Mouse (Mus musculus) limb, embryonic 10.5 days (tissue): ENCODE measurements around the gene Pcx. TPM values are rescaled to one million over a fixed set of nuclear protein-coding genes. Genes with fewer than 3 reads are reported as not detected.

Experiments used
- DNase-seq: peaks from one replicate; pipeline ENCODE4 v3.0.0-alpha.2; 2017; ENCODE audit warnings: low spot score
- H3K27ac ChIP-seq: fragments of 300-500 bp; sonication (generic); 2 replicates; pipeline ENCODE4 v1.5.1; 2016; ENCODE audit warnings: mild to moderate bottlenecking
- H3K27me3 ChIP-seq: fragments of 300-500 bp; sonication (generic); 2 replicates; pipeline ENCODE4 v1.6.1; 2016; ENCODE audit warnings: low read depth, mild to moderate bottlenecking; ENCODE audit not compliant: poor library complexity, severe bottlenecking
- H3K36me3 ChIP-seq: fragments of 300-500 bp; sonication (generic); 2 replicates; pipeline ENCODE4 v1.6.1; 2016; ENCODE audit warnings: mild to moderate bottlenecking, moderate library complexity
- H3K4me1 ChIP-seq: fragments of 300-500 bp; sonication (generic); 2 replicates; pipeline ENCODE4 v1.6.1; 2016
- H3K4me3 ChIP-seq: fragments of 300-500 bp; sonication (generic); 2 replicates; pipeline ENCODE4 v1.5.1; 2016; ENCODE audit warnings: mild to moderate bottlenecking, moderate library complexity
- H3K9me3 ChIP-seq: fragments of 300-500 bp; sonication (generic); replicated peaks from 2 replicates; pipeline ENCODE4 v1.6.1; 2016; ENCODE audit warnings: mild to moderate bottlenecking
- WGBS: fragments of 180-500 bp; shearing (Covaris S2); methylation state at CpG from one replicate; pipeline ENCODE4 v1.1.7; 2016; 5-methylcytosine and 5-hydroxymethylcytosine counted together
- polyA plus RNA-seq: library from polyadenylated mRNA; unstranded; fragments of >200 nt; fragmentation: Nextera tagmentation; extraction: Ambion mirVana; gene quantifications from 2 replicates; pipeline ENCODE4 v1.2.1, GENCODE M21; 2016

Gene Pcx
- polyA plus RNA-seq, 1 experiment from 2014 or later, result 18.8 TPM

GRCm38 (mm10) chr19:4504830-4505229, 5.4 kb upstream of the Pcx start:
- WGBS, result 98% methylated on average over 1 of the region's 1 CpGs
- DNase-seq, result no peak
- no peaks in the 10 kb centered on the region for H3K36me3 ChIP-seq
- H3K27me3 ChIP-seq, result no peaks in the 10 kb centered on the region
- no peak overlapping the region for H3K27ac ChIP-seq
- no peaks in the 10 kb centered on the region for H3K9me3 ChIP-seq
- H3K4me3 ChIP-seq, result no peak overlapping the region
- H3K4me1 ChIP-seq, result peaks cover 6% of the 10 kb centered on the region

DNA sequence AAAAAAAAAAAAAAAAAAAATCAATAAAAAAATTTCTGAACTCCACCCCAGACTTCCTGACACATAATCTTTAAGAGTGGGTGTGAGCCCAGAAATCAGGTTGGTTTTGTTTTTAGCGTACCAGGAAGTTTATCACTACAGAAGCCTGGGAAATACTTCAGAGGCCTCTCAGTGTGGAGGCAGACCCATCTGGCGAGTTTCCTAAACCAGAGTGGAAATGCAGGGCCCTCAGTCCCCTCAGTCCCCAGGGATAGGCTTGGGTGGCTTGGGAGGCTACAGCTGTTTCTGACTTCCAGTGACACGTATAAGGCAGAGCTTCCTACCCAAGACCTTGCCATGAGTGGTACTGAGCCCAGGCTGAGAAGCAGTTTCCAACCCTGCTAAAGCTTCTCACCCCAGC, 2.5 kb upstream of the Pcx start:
- Histone ChIP-seq H3K27ac (no peak overlapping the region), H3K36me3 (no peaks in the 10 kb centered on the region), H3K4me3 (no peak overlapping the region), H3K4me1 (peaks cover 14% of the 10 kb centered on the region), H3K9me3 (no peaks in the 10 kb centered on the region), H3K27me3 (peaks cover 13% of the 10 kb centered on the region)
- 78% methylated on average over 3 of the region's 3 CpGs for WGBS
- DNase-seq, result no peak

DNA sequence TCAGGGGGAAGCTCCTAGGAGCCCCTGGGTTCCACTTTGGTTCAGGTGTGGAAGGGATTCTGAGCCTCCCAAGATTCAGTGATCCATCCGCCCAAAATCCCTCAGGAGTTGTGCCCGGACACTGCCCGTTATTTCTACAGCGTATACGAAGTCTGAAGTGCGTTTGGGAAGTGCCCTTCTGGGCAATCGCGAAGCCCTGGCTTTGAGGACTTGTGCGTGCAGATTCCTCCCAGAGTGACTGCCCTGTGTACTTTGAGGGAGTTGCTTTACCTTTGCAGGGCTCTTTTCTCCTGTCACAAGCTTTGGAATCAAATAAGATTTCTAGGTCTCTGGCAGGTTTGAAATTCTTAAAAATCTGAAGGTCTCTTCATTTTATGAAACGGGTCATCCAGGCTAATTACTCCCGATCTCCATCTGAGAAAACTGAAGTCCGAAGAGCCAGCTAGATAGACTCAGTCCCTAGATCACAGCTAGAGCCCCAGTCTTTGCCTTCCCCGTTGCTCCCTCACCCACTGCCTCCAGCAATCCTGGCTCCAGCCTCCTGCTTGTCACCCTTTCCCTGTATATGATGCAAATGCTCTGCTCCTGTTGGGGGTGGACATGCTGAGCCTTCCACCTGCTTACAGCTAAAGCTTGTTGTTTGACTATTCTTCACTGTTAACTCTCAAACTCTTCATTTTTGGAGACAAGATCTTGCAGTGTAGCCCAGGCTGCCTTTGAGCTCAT, 1.0 kb downstream of the Pcx start:
- no peaks in the 10 kb centered on the region for H3K36me3 ChIP-seq
- peaks cover 24% of the 10 kb centered on the region for H3K4me1 ChIP-seq
- WGBS, result 8% methylated on average over 13 of the region's 13 CpGs
- no peaks in the 10 kb centered on the region for H3K9me3 ChIP-seq
- no peak overlapping the region for H3K27ac ChIP-seq
- DNase-seq, result no peak
- peaks cover 13% of the 10 kb centered on the region for H3K27me3 ChIP-seq
- H3K4me3 ChIP-seq, result peak overlapping the region; percentile 83

- no peaks in the 10 kb centered on the region for H3K36me3 ChIP-seq
- no peaks in the 10 kb centered on the region for H3K9me3 ChIP-seq
- H3K27ac ChIP-seq, result no peak overlapping the region
- no peak overlapping the region for H3K4me3 ChIP-seq
- H3K27me3 ChIP-seq, result peaks cover 13% of the 10 kb centered on the region
- no peak for DNase-seq
- H3K4me1 ChIP-seq, result peaks cover 24% of the 10 kb centered on the region
- 68% methylated on average over 4 of the region's 4 CpGs for WGBS
These were observed 3.1 kb downstream of the Pcx start for GRCm38 (mm10) chr19:4513236-4513858.

DNA sequence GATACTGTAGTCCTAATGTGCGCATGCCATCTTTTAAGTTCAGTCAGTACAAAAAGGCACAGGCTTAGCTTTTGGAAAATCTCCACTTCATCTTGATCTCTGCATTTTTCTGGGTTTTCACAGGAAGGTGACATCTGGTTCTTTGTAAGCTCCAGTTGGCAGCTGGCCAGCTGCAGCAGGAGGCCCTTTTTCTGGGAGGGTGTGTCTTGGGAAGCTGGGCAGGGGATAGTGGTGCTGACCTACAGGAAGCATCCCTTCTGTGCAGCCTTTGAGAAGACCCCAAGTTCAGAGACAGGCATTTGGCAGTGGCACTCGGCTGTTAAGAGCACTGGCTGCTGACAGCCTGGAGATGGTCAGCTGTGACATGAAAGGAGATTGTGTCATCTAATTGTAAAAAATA, 5.5 kb downstream of the Pcx start:
- peaks cover 15% of the 10 kb centered on the region for H3K4me1 ChIP-seq
- no peak overlapping the region for H3K27ac ChIP-seq
- H3K27me3 ChIP-seq, result peaks cover 12% of the 10 kb centered on the region
- 49% methylated on average over 2 of the region's 2 CpGs for WGBS
- no peaks in the 10 kb centered on the region for H3K36me3 ChIP-seq
- DNase-seq, result no peak
- no peaks in the 10 kb centered on the region for H3K9me3 ChIP-seq
- H3K4me3 ChIP-seq, result no peak overlapping the region

DNA sequence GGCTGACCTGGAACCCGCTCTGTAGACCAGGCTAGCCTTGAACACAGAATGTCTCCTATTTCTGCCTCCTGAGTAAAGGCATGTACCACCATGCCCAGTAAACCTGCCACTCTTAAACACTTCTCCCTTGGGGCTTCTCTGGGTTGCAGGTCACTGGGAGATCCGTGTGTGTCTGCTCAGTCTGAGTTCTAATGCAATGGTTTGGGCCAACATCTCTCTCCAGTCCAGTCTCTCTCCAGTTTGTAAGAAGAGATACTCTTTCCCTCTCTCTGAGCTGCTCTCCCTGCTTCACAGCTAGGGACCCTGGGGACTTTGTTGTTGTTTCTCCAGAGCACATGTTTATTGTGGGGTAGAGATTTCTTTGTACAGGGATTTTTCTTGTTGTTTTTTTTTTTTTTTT, 6.0 kb downstream of the Pcx start:
- WGBS, result 73% methylated on average over 2 of the region's 2 CpGs
- peaks cover 7% of the 10 kb centered on the region for H3K27me3 ChIP-seq
- H3K9me3 ChIP-seq, result no peaks in the 10 kb centered on the region
- H3K36me3 ChIP-seq, result no peaks in the 10 kb centered on the region
- no peak overlapping the region for H3K4me3 ChIP-seq
- no peak overlapping the region for H3K27ac ChIP-seq
- no peak for DNase-seq
- peaks cover 10% of the 10 kb centered on the region; the same call in 1 of the 2 replicates for H3K4me1 ChIP-seq

DNA sequence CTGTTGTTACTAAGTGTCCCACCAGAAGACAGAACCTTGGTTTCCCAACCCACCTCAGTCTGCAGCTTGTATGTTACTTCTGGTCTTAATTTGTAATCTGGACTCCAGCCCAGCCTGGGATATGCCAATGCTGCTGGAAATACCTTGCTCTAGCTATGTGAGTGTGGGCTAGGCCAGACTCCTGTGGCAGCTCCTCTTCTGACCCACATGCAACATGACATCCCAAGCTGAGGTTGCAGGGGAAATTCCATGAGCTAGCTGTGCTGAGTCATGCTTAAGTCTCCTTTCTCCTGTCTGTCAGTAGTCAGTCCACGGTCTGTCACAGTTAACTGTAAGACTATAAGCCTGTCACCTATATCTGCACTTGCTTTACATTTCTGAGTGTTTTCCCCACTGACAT, 7.2 kb downstream of the Pcx start:
- H3K36me3 ChIP-seq, result no peaks in the 10 kb centered on the region
- DNase-seq, result no peak
- H3K27me3 ChIP-seq, result no peaks in the 10 kb centered on the region
- no peaks in the 10 kb centered on the region for H3K9me3 ChIP-seq
- no peak overlapping the region for H3K4me3 ChIP-seq
- H3K4me1 ChIP-seq, result peaks cover 10% of the 10 kb centered on the region; the same call in 1 of the 2 replicates
- no peak overlapping the region for H3K27ac ChIP-seq
- WGBS, result 79% methylated on average over 1 of the region's 1 CpGs

GRCm38 (mm10) chr19:4521426-4522050, 11.3 kb downstream of the Pcx start:
- 88% methylated on average over 3 of the region's 3 CpGs for WGBS
- Histone ChIP-seq H3K27me3 (no peaks in the 10 kb centered on the region), H3K27ac (no peak overlapping the region), H3K4me1 (no peaks in the 10 kb centered on the region; the same call in 1 of the 2 replicates), H3K9me3 (no peaks in the 10 kb centered on the region), H3K36me3 (no peaks in the 10 kb centered on the region), H3K4me3 (no peak overlapping the region)
- DNase-seq, result no peak

DNA sequence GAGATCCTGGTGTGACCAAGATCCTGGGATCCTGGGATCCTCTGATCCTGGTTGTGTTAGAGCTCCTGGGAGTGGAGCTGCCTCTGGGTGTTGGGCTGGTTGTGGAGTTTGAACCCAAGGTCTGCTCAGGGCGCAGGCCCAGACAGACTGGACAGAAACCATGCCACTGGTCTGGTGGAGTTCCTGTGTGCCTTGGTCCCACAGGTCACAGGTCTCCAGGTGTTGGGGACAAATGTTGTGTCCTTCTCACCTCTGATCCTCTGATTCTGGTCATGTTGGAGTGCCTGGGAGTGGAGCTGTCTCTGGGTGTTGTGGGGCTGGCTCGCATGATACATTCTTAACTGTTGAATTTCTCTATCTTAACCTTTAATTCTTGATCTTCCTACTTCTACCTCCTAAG, 24.4 kb downstream of the Pcx start:
- Histone ChIP-seq H3K27me3 (no peaks in the 10 kb centered on the region), H3K27ac (no peak overlapping the region), H3K4me1 (no peaks in the 10 kb centered on the region), H3K4me3 (no peak overlapping the region), H3K9me3 (no peaks in the 10 kb centered on the region), H3K36me3 (no peaks in the 10 kb centered on the region)
- no peak for DNase-seq
- WGBS, result 83% methylated on average over 2 of the region's 2 CpGs

DNA sequence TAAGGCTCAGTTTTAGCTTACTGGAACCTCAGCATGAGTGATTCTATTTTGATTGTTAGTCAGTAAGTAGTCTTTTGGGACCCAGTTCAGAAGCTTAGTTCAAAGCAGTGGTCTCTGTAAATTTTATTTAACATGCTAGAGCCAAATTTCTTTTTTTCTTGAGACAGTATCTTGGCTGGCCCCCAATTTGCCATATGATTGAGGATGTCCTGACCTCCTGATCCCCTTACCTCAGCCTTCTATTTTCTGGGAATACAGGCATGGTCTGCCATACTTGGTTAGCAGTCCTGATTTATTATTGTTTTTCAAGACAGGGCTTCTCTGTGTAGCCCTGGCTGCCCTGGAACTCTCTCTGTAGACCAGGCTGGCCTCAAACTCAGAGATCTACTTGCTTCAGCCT, 25.6 kb downstream of the Pcx start:
- Histone ChIP-seq H3K4me1 (no peaks in the 10 kb centered on the region), H3K27me3 (no peaks in the 10 kb centered on the region), H3K27ac (no peak overlapping the region), H3K36me3 (no peaks in the 10 kb centered on the region), H3K4me3 (no peak overlapping the region), H3K9me3 (no peaks in the 10 kb centered on the region)
- no peak for DNase-seq

GRCm38 (mm10) chr19:4536606-4537005, 26.3 kb downstream of the Pcx start:
- no peak overlapping the region for H3K27ac ChIP-seq
- no peaks in the 10 kb centered on the region for H3K27me3 ChIP-seq
- H3K36me3 ChIP-seq, result no peaks in the 10 kb centered on the region
- WGBS, result 69% methylated on average over 3 of the region's 3 CpGs
- H3K9me3 ChIP-seq, result no peaks in the 10 kb centered on the region
- H3K4me3 ChIP-seq, result no peak overlapping the region
- DNase-seq, result no peak
- H3K4me1 ChIP-seq, result no peaks in the 10 kb centered on the region

DNA sequence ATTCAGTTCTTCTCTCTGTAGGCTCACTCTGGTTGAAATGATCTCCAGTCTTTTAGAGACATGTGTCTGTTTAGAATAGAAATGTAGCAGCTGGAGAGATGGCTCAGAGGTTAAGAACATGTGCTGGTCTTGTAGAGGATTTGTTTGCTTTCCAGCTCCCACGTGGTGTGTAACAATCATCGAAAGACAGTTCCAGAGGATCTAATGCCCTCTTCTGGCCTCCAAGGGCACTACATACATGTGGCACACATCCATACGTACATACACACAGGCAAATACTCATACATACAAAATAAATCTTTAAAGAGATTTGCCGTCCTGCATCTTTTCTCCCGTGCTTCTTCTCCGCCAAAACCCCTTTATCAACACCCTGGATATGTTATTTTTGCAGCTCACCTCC, 30.0 kb downstream of the Pcx start:
- H3K4me1 ChIP-seq, result no peaks in the 10 kb centered on the region
- no peaks in the 10 kb centered on the region for H3K9me3 ChIP-seq
- no peak overlapping the region for H3K4me3 ChIP-seq
- 86% methylated on average over 6 of the region's 6 CpGs for WGBS
- DNase-seq, result no peak
- no peak overlapping the region for H3K27ac ChIP-seq
- no peaks in the 10 kb centered on the region for H3K27me3 ChIP-seq
- no peaks in the 10 kb centered on the region for H3K36me3 ChIP-seq

DNA sequence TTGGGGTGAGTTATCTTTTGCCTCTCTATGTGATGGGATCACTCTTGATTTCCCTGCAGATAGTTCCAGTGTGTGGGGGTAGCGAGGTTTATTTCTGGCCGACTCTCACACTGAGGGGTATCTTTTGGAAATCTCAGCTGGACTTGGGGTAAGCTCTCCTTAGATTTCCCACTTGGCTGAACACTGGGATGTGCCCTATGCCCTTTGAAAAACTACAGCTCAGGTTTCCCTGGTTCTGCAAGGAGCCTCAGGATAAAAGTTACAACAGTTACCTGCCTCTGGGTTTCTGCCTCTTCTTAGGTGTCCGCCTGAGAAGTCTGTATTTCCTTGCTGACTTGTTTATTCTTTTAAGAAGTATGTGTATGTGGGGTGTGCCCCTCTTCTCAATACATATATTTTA, 30.7 kb downstream of the Pcx start:
- no peaks in the 10 kb centered on the region for H3K4me1 ChIP-seq
- no peaks in the 10 kb centered on the region for H3K27me3 ChIP-seq
- no peaks in the 10 kb centered on the region for H3K9me3 ChIP-seq
- H3K36me3 ChIP-seq, result no peaks in the 10 kb centered on the region
- 89% methylated on average over 3 of the region's 3 CpGs for WGBS
- no peak overlapping the region for H3K4me3 ChIP-seq
- H3K27ac ChIP-seq, result no peak overlapping the region
- no peak for DNase-seq
